Mouse (Mus musculus) liver, embryonic 14.5 days (tissue): ENCODE data around the gene Zfp324. TPM values are rescaled to one million over a fixed set of nuclear protein-coding genes. Genes with fewer than 3 reads are reported as not detected.

Source experiments
- ATAC-seq: fragments of 200-750 bp; cut with Nextera tagmentation; 2 replicates; pipeline ENCODE4 v1.8.0; 2017; ENCODE audit warnings: moderate number of reproducible peaks, mild to moderate bottlenecking, moderate library complexity; ENCODE audit not compliant: insufficient read depth
- DNase-seq, 3 experiments: peaks; one replicate each; pipeline ENCODE4 v3.0.0-alpha.2; 2012 to 2013; ENCODE audit warnings: low read depth in 3 of 3, low spot score in 3 of 3
- H3K27ac ChIP-seq: fragments of 300-500 bp; sonication (generic); 2 replicates; pipeline ENCODE4 v1.5.1; 2014; ENCODE audit warnings: moderate library complexity, mild to moderate bottlenecking, control low read depth, inconsistent platforms
- H3K27me3 ChIP-seq: fragments of 300-500 bp; sonication (generic); 2 replicates; pipeline ENCODE4 v1.6.1; 2014; ENCODE audit warnings: mild to moderate bottlenecking, low read length, moderate library complexity; ENCODE audit not compliant: control insufficient read depth, insufficient read depth
- H3K36me3 ChIP-seq: fragments of 300-500 bp; sonication (generic); replicated peaks from 2 replicates; pipeline ENCODE4 v1.6.1; 2014; ENCODE audit warnings: low read depth; ENCODE audit not compliant: control insufficient read depth, insufficient read depth
- H3K4me1 ChIP-seq, 2 experiments: fragments of 200-500 bp in 1 of 2; fragments of 300-500 bp in 1 of 2; sonication (generic) in 1 of 2; replicated peaks; 2 replicates each; pipeline ENCODE4 v1.6.1; 2012 to 2014; ENCODE audit warnings: antibody characterized with exemption in 1 of 2, inconsistent platforms in 1 of 2, low read length in 1 of 2; ENCODE audit not compliant: control insufficient read depth in 2 of 2, insufficient read depth in 2 of 2
- H3K4me2 ChIP-seq: fragments of 300-500 bp; sonication (generic); 2 replicates; pipeline ENCODE4 v1.6.1; 2014; ENCODE audit warnings: low read depth, mild to moderate bottlenecking, control low read depth, moderate library complexity
- H3K4me3 ChIP-seq, 2 experiments: fragments of 200-500 bp in 1 of 2; fragments of 300-500 bp in 1 of 2; sonication (generic) in 1 of 2; 2 replicates each; pipeline ENCODE4 v1.5.1; 2012 to 2014; ENCODE audit warnings: low read depth in 2 of 2, low read length in 2 of 2, mild to moderate bottlenecking in 2 of 2, control low read depth in 1 of 2, inconsistent platforms in 1 of 2, moderate library complexity in 1 of 2; ENCODE audit not compliant: insufficient read depth in 1 of 2
- H3K9ac ChIP-seq: fragments of 300-500 bp; sonication (generic); replicated peaks from 2 replicates; pipeline ENCODE4 v1.6.1; 2014; ENCODE audit warnings: mild to moderate bottlenecking, control low read depth, moderate library complexity
- H3K9me3 ChIP-seq: fragments of 300-500 bp; sonication (generic); 2 replicates; pipeline ENCODE4 v1.6.1; 2016; ENCODE audit warnings: low read length, mixed read lengths; ENCODE audit not compliant: control insufficient read depth
- CTCF ChIP-seq: IDR thresholded peaks from 2 replicates; pipeline ENCODE4 v1.5.1; 2016; ENCODE audit warnings: antibody characterized with exemption, low read depth, control low read depth
- EP300 ChIP-seq: IDR thresholded peaks from 2 replicates; pipeline ENCODE4 v1.6.1; 2016; ENCODE audit warnings: antibody characterized with exemption, low read depth
- WGBS: fragments of 180-500 bp; shearing (Covaris S2); extraction: QIAGEN DNeasy Blood & Tissue Kit; methylation state at CpG from one replicate; pipeline ENCODE4 v1.1.7; 2014; ENCODE audit not compliant: insufficient replicate concordance; 5-methylcytosine and 5-hydroxymethylcytosine counted together
- polyA plus RNA-seq, 2 experiments: library from polyadenylated mRNA; depleted of rRNA in 1 of 2; stranded (reverse) in 1 of 2; unstranded in 1 of 2; fragments of >200 nt; fragmentation: Nextera tagmentation in 1 of 2; extraction: Ambion mirVana in 1 of 2; gene quantifications; 2 replicates each; pipeline versions ENCODE4 v1.2.1 to v1.2.3; 2012 to 2014

Gene Zfp324
- polyA plus RNA-seq, 2 experiments = 1.8 to 2.0 TPM

DNA sequence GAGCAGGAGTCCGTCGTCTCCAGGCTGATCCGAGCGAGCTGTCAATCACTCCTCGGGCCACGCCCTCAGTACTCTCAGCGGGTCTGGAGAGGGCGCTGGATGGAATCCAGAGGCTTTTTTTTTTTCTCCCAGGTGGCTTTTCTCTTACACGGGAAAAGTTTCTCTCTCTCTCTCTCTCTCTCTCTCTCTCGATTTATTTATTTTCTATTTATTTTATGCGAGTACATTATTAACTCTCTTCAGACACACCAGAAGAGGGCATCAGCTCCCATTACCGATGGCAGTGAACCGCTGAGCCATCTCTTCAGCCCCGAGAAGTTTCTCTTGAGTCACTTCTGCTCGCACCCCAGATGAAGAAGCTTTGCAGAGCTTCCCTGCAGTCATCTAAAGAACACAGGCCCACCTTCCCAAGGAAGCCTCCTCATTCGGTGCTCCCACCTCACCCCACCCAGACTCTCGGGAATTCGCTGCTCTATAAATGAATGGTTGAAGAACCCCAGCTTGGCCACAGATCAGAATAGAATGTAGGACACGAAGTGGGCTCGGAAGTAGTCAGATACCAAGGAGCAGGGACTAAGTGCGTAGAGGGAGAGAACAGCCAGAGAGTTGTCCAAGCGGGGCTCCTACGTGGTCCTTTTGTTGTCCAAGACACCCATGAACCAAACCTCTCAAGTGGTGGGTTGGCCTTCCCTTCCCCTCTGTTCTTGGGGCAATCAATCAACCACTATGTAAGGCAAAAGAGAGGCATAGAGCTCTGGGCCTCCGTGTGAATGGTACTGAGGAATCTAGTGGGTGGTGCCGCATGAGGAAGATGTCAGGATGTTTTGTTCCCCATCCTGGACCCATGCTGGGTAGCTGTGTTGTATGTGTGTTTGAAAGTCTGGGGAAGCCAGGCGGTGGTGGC lies 44.6 kb downstream of the Zfp324 start, which contains the start of gene Zbtb45:
TSS of gene Zbtb45 (minus strand) at position 30 of the 904 bp plus-strand sequence.
- peak; percentile 86 for ATAC-seq

DNA sequence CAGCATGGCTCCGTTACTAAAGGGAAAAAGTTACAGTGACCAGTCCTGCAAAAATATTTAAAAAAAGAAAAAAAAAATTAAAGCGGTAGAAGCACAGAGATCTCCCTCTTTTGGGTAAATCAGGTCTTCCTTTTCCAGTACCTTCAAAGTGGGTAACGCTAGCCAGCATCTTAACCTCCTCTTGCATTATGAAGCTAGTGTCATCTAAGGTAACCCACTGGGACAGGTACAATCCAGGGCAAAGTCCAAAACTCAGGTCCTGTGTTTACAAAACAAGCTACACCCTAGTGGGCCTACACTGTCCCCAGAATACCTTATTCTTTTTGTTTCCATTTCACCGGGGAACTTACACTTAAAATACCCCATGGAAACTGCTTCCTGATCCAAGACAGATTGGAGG lies 48.0 kb downstream of the Zfp324 start:
- TF ChIP-seq EP300 (no peak), CTCF (no peak)
- no peak for ATAC-seq
- Histone ChIP-seq H3K4me2 (no peak overlapping the region), H3K27ac (no peak overlapping the region), H3K4me1 (peaks cover 7 to 28% of the 10 kb centered on the region in 2 experiments), H3K27me3 (no peaks in the 10 kb centered on the region), H3K4me3 (no peak overlapping the region), H3K9me3 (no peaks in the 10 kb centered on the region), H3K36me3 (no peaks in the 10 kb centered on the region), H3K9ac (no peak overlapping the region)
- WGBS = 65% methylated on average over 4 of the region's 4 CpGs
- DNase-seq = no peak

More for the DNA sequence above, 44.6 kb downstream of the Zfp324 start, which contains the start of gene Zbtb45:
- Histone ChIP-seq H3K27me3 (no peaks in the 10 kb centered on the region), H3K27ac (peak within 1 kb of the TSS; percentile 85), H3K4me3 (peak within 1 kb of the TSS; percentile 79 to 80), H3K9ac (peak within 1 kb of the TSS; percentile 87), H3K9me3 (no peaks in the 10 kb centered on the region), H3K4me1 (peaks cover 7 to 19% of the 10 kb centered on the region in 2 experiments), H3K4me2 (peak within 1 kb of the TSS; percentile 72), H3K36me3 (peaks cover 9% of the 10 kb centered on the region)
- WGBS = 17% methylated on average over 26 of the region's 26 CpGs
- TF ChIP-seq EP300 (no peak), CTCF (no peak)
- DNase-seq = no peak

DNA sequence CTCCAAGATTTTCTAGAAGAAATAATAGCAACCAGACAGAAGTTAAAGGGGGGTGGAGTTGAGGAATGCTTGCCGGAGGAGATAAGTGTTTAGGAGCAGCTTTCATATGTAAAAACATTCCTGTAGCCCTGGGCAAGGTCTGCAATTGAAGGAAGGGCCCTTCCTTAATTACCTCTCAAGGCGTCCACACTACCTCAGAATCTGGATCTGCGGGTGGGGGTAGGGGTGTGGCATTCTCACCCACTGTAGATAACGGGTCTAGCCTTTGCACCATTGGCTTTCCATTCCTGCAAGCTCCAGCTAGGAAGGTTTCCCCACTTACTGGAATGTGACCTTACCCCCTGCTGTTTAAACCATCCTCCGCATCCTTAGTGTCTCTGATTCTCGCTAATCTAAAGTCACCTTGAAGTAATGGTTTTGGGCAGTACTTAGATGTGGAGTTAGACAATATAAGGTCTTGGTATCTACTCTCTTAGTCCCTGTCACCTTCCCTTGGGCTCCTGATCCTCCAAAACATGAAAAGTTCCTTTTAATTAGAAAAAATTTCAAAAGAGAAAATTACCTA lies 48.7 kb downstream of the Zfp324 start:
- Histone ChIP-seq H3K36me3 (no peaks in the 10 kb centered on the region), H3K27ac (no peak overlapping the region), H3K4me2 (no peak overlapping the region), H3K4me1 (peaks cover 7 to 28% of the 10 kb centered on the region in 2 experiments), H3K9ac (no peak overlapping the region), H3K9me3 (no peaks in the 10 kb centered on the region), H3K27me3 (no peaks in the 10 kb centered on the region), H3K4me3 (no peak overlapping the region)
- no peak for ATAC-seq
- DNase-seq = no peak
- WGBS = 46% methylated on average over 6 of the region's 6 CpGs
- TF ChIP-seq EP300 (no peak), CTCF (no peak)

DNA sequence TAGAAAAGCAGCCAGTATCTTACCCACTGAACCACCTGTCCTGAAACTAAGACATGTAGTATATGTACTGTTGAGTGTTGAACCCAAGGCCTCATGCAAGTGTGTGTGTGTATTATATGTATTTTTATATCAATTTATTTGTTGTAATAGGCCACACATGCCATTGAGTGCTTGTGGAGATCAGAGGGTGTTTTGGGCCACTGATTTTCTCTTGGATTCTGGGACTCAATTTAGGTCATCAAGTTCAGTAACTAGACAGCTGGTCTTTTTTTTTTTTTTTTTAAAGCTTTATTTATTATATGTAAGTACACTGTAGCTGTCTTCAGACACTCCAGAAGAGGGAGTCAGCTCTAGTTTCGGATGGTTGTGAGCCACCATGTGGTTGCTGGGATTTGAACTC lies 49.6 kb downstream of the Zfp324 start:
- Histone ChIP-seq H3K36me3 (no peaks in the 10 kb centered on the region), H3K27me3 (no peaks in the 10 kb centered on the region), H3K9ac (no peak overlapping the region), H3K4me3 (no peak overlapping the region), H3K4me2 (no peak overlapping the region), H3K9me3 (no peaks in the 10 kb centered on the region), H3K27ac (no peak overlapping the region), H3K4me1 (peaks cover 7 to 27% of the 10 kb centered on the region in 2 experiments)
- ATAC-seq (no peak), DNase-seq (no peak)
- TF ChIP-seq CTCF = no peak
- WGBS = 77% methylated on average over 1 of the region's 1 CpGs
